Comparison of ENCODE assay signal across 8 mouse cellular contexts in the genomic region with DNA sequence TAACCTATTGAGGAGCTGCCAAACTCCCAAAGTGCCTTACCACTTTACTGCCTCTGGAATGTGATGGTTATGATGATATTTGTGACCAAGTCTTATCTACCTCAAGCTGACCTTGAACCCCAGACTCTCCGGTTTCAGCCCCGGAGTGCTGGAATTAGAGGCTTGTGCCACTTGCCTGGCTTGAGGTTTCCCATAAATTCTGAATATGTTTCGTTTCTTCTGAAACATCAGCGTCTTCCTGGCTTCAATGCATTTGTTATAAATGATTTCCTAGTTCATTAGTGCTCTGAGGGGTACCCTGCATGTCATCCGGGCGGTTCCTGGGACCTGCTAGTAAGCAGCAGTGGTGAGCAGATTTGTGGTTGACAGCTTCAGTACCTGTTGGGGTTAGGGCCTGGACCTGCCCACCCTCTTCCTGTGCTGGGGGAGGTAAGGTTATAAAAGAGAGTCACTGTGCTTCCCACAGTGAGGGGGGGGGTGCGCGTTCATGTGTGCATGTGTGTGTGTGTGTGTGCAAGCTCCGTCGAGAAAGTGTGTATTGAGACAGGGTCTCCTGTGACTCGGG. TPM values are rescaled to one million over a fixed set of nuclear protein-coding genes. Genes with fewer than 3 reads are reported as not detected.
A peak's percentile ranks its signal among the peaks of the same experiment; 100 is the strongest.
DNase-seq lines count a peak whose midpoint lies in the region; ATAC-seq and TF ChIP-seq lines count a peak whose summit lies in the region.

No protein-coding gene starts in this region.

- no peaks in the 10 kb centered on the region for H3K9me3 ChIP-seq in kidney, embryonic 14.5 days (ENCODE audit: control insufficient read depth, low read length)
- H3K9me3 ChIP-seq in forebrain, postnatal 0 days (ENCODE audit: low read length) = no peaks in the 10 kb centered on the region
- H3K9me3 ChIP-seq in liver, postnatal 0 days (ENCODE audit: low read length) = no peaks in the 10 kb centered on the region

- H3K36me3 ChIP-seq in kidney, embryonic 14.5 days (ENCODE audit: control insufficient read depth, insufficient read depth, low read length) = no peaks in the 10 kb centered on the region
- no peaks in the 10 kb centered on the region for H3K36me3 ChIP-seq in forebrain, postnatal 0 days (ENCODE audit: insufficient read depth)
- H3K36me3 ChIP-seq in liver, postnatal 0 days (replicated peaks; ENCODE audit: insufficient read depth, low read length) = no peaks in the 10 kb centered on the region

- no peak for TF ChIP-seq CTCF in bone marrow, adult 2 months (IDR thresholded peaks at IDR 0.05; ENCODE audit: control insufficient read depth, insufficient read depth, low read length)
- no peak for TF ChIP-seq CTCF in forebrain, postnatal 0 days (IDR thresholded peaks at IDR 0.05; ENCODE audit: low read depth)
- TF ChIP-seq CTCF in liver, postnatal 0 days (IDR thresholded peaks at IDR 0.05; ENCODE audit: low read depth) = no peak

- H3K9ac ChIP-seq in kidney, embryonic 14.5 days (ENCODE audit: low read depth, low read length) = peak overlapping the region; percentile 81; the same call in 1 of the 2 replicates
- H3K9ac ChIP-seq in forebrain, postnatal 0 days = peak overlapping the region; percentile 15; the same call in 1 of the 2 replicates
- H3K9ac ChIP-seq in liver, postnatal 0 days (replicated peaks) = peak overlapping the region; percentile 77

- no peak overlapping the region for H3K27ac ChIP-seq in kidney, embryonic 14.5 days (ENCODE audit: low read depth, low read length)
- peak overlapping the region; percentile 17; the same call in 1 of the 2 replicates for H3K27ac ChIP-seq in bone marrow, adult 2 months (ENCODE audit: control insufficient read depth, insufficient read depth, low read depth, low read length, poor library complexity)
- no peak overlapping the region for H3K27ac ChIP-seq in forebrain, postnatal 0 days (ENCODE audit: low read depth, low read length)
- H3K27ac ChIP-seq in liver, postnatal 0 days (ENCODE audit: low read depth) = peak overlapping the region; percentile 85

- TF ChIP-seq EP300 in liver, postnatal 0 days (IDR thresholded peaks at IDR 0.05; ENCODE audit: low read depth) = no peak

- H3K4me3 ChIP-seq in kidney, embryonic 14.5 days (ENCODE audit: low read length) = peak overlapping the region; percentile 84; the same call in 1 of the 2 replicates
- H3K4me3 ChIP-seq in bone marrow, adult 2 months (replicated peaks; ENCODE audit: control insufficient read depth, low read depth, low read length) = peak overlapping the region; percentile 37
- no peak overlapping the region for H3K4me3 ChIP-seq in forebrain, postnatal 0 days (ENCODE audit: low read depth, low read length)
- peak overlapping the region; percentile 68 for H3K4me3 ChIP-seq in liver, postnatal 0 days (ENCODE audit: low read depth, low read length)

- peaks cover 40% of the 10 kb centered on the region; the same call in 1 of the 2 replicates for H3K4me1 ChIP-seq in kidney, embryonic 14.5 days (ENCODE audit: control insufficient read depth, insufficient read depth, low read length)
- H3K4me1 ChIP-seq in bone marrow, adult 2 months (ENCODE audit: control insufficient read depth, insufficient read depth, low read length) = peaks cover 20% of the 10 kb centered on the region
- no peaks in the 10 kb centered on the region for H3K4me1 ChIP-seq in forebrain, postnatal 0 days (ENCODE audit: insufficient read depth)
- H3K4me1 ChIP-seq in liver, postnatal 0 days (ENCODE audit: insufficient read depth) = peaks cover 63% of the 10 kb centered on the region

- H3K4me2 ChIP-seq in kidney, embryonic 14.5 days (replicated peaks; ENCODE audit: low read depth, low read length) = peak overlapping the region; percentile 72
- H3K4me2 ChIP-seq in forebrain, postnatal 0 days (ENCODE audit: low read depth) = no peak overlapping the region
- peak overlapping the region; percentile 79 for H3K4me2 ChIP-seq in liver, postnatal 0 days (ENCODE audit: low read depth, low read length)

- H3K27me3 ChIP-seq in kidney, embryonic 14.5 days (ENCODE audit: control insufficient read depth, insufficient read depth, low read length) = no peaks in the 10 kb centered on the region
- no peaks in the 10 kb centered on the region for H3K27me3 ChIP-seq in forebrain, postnatal 0 days (ENCODE audit: insufficient read depth, low read length)
- no peaks in the 10 kb centered on the region for H3K27me3 ChIP-seq in liver, postnatal 0 days (ENCODE audit: insufficient read depth, low read length)

- no peak for ATAC-seq in kidney, embryonic 14.5 days (ENCODE audit: low FRiP score, low TSS enrichment)
- no peak for ATAC-seq in forebrain, postnatal 0 days
- ATAC-seq in liver, postnatal 0 days = no peak

- 79% methylated on average over 11 of the region's 11 CpGs for WGBS in kidney, embryonic 14.5 days
- 35% methylated on average over 11 of the region's 11 CpGs for WGBS in bone marrow, adult 2 months
- 92% methylated on average over 11 of the region's 11 CpGs for WGBS in forebrain, postnatal 0 days
- 55% methylated on average over 11 of the region's 11 CpGs for WGBS in liver, postnatal 0 days (ENCODE audit: insufficient replicate concordance)

- no peak for TF ChIP-seq POLR2A in bone marrow, adult 2 months (IDR thresholded peaks at IDR 0.05; ENCODE audit: borderline replicate concordance, control insufficient read depth, low read depth, low read length)

- DNase-seq in kidney, postnatal 36 days = no peak
- no peak for DNase-seq in forebrain, postnatal 0 days
- DNase-seq in liver, postnatal 0 days = no peak
- no peak for DNase-seq in right cerebral cortex, postnatal 36 days (ENCODE audit: low spot score in 2 of 2)
- DNase-seq in cerebellum, postnatal 14 days = no peak
- no peak for DNase-seq in embryo, embryonic 11 days

RNA-seq across cellular contexts. Expression of a gene that starts 1.5 kb away (rescaled TPM):
- polyA plus RNA-seq in kidney, embryonic 14.5 days (2014; fragmentation: Nextera tagmentation; extraction: Ambion mirVana) = 39.9 and 50.3 TPM in 2 replicates
- 27.4 and 43.3 TPM in 2 replicates for polyA plus RNA-seq in bone marrow, adult 2 months (2011; ENCODE audit: insufficient read depth, insufficient read length, low replicate concordance, missing spikeins)
- 43.4 and 45.0 TPM in 2 replicates for total RNA-seq in forebrain, postnatal 0 days (2014; rRNA removed)
- 37.9 and 39.0 TPM in 2 replicates for polyA plus RNA-seq in forebrain, postnatal 0 days (2015; fragmentation: Nextera tagmentation; extraction: Ambion mirVana)
- 34.5 and 36.2 TPM in 2 replicates for polyA plus RNA-seq in liver, postnatal 0 days (2015; fragmentation: Nextera tagmentation; extraction: Ambion mirVana)

RNA-seq across cellular contexts. Expression of a gene that starts 22.4 kb away (rescaled TPM):
- 0.83 and 1.0 TPM in 2 replicates for polyA plus RNA-seq in kidney, embryonic 14.5 days (2014; fragmentation: Nextera tagmentation; extraction: Ambion mirVana)
- polyA plus RNA-seq in bone marrow, adult 2 months (2011; ENCODE audit: insufficient read depth, insufficient read length, low replicate concordance, missing spikeins) = not detected in 2 replicates
- total RNA-seq in forebrain, postnatal 0 days (2014; rRNA removed) = 5.0 and 6.3 TPM in 2 replicates
- 10.4 and 10.8 TPM in 2 replicates for polyA plus RNA-seq in forebrain, postnatal 0 days (2015; fragmentation: Nextera tagmentation; extraction: Ambion mirVana)
- 0.33 TPM in 1 of 2 replicates, not detected in the other for polyA plus RNA-seq in liver, postnatal 0 days (2015; fragmentation: Nextera tagmentation; extraction: Ambion mirVana)

RNA-seq across cellular contexts. Expression of a gene that starts 25.7 kb away (rescaled TPM):
- 0.83 and 1.4 TPM in 2 replicates for polyA plus RNA-seq in kidney, embryonic 14.5 days (2014; fragmentation: Nextera tagmentation; extraction: Ambion mirVana)
- polyA plus RNA-seq in bone marrow, adult 2 months (2011; ENCODE audit: insufficient read depth, insufficient read length, low replicate concordance, missing spikeins) = 3.4 TPM in 1 of 2 replicates, not detected in the other
- total RNA-seq in forebrain, postnatal 0 days (2014; rRNA removed) = 2.5 TPM in 1 of 2 replicates, not detected in the other
- polyA plus RNA-seq in forebrain, postnatal 0 days (2015; fragmentation: Nextera tagmentation; extraction: Ambion mirVana) = 2.4 and 2.6 TPM in 2 replicates
- 0.59 and 0.86 TPM in 2 replicates for polyA plus RNA-seq in liver, postnatal 0 days (2015; fragmentation: Nextera tagmentation; extraction: Ambion mirVana)

RNA-seq across cellular contexts. Expression of a gene that starts 48.2 kb away (rescaled TPM):
- 15.7 and 22.3 TPM in 2 replicates for polyA plus RNA-seq in kidney, embryonic 14.5 days (2014; fragmentation: Nextera tagmentation; extraction: Ambion mirVana)
- polyA plus RNA-seq in bone marrow, adult 2 months (2011; ENCODE audit: insufficient read depth, insufficient read length, low replicate concordance, missing spikeins) = 10.2 and 20.3 TPM in 2 replicates
- 15.6 and 20.8 TPM in 2 replicates for total RNA-seq in forebrain, postnatal 0 days (2014; rRNA removed)
- 20.5 and 26.9 TPM in 2 replicates for polyA plus RNA-seq in forebrain, postnatal 0 days (2015; fragmentation: Nextera tagmentation; extraction: Ambion mirVana)
- 6.7 and 8.0 TPM in 2 replicates for polyA plus RNA-seq in liver, postnatal 0 days (2015; fragmentation: Nextera tagmentation; extraction: Ambion mirVana)

Comparison
In these comparisons a context has a peak if more than half of its experiments do, and no peak if none do; other contexts are left out.
1. H3K27ac ChIP-seq: peak in bone marrow, adult 2 months (single experiment) and liver, postnatal 0 days (single experiment); none in kidney, embryonic 14.5 days (single experiment) and forebrain, postnatal 0 days (single experiment).
2. H3K9ac ChIP-seq: peak in every context shown above with its lines; median percentile 81 in kidney, embryonic 14.5 days; 77 in liver, postnatal 0 days; 15 in forebrain, postnatal 0 days.